Mouse (Mus musculus) cerebellum, postnatal 14 days (tissue): ENCODE results near the gene Bloc1s2.

Experiments used
- DNase-seq, 2 experiments: peaks; one replicate each; pipeline ENCODE4 v3.0.0; 2021; ENCODE audit warnings: mixed read lengths in 2 of 2

Gene Bloc1s2

DNA sequence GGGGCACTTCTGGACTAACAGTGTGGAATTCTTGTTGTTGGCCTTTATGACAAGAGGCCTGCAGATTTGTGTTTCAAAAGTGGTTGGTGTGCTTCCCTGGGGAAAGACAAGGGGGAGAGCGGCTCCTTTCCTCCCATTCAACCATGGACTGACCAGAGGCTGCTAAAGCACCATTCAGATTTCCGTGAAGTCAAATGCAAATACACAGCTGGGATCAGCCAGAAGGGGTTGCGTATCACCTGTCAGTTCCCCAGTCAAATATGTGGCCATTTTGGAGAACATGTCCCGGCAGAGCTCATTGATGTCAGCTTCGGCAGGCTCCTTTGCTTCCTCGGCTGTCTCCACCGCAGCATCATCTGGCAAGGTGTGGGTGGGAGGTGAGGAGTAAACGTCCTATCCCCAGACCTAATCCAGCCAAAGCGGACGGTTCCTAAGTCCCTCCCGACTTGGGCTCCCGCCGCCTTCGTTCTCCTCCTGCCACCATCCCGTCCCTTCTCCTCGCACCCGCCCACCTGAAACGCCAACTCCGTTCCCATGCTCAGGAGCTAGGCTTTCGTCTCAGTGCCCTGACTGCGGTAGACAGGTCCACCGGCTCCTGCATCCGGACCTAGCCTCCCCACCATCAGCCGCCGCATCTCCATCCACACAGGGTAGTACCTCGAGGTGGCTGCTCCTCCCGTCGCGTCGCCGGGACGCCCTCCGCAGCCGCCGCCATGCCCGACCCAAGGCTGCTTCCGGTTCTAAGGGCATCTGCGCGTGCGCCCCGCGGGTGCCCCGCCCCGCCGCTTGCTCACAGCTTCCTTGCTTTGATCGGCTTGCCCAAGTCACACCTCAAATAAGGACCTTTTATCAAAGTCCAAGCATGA is at the start of gene Bloc1s2:
Bloc1s2 (minus strand) TSS at position 745 of the 866 bp plus-strand sequence.
- peak; percentile 90 to 93 for DNase-seq

DNA sequence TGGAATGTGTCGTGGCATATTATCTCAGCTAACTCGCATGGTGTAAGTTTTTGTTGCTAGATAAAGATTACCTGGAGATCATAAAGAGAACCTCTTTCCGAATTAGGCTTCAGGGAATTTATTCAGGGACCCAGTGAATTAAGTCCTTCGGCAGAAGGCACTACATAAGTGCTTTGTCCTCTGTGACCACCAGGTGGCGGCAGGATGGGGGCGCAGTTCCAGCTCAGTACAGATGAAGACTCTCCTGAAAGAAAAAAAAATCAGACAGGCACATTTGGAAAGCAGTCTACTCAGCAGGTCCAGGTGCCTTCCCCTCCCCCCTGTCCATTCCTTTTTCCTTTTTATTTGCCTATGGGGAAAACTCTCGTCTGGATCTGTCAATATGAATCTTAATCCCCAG is 48.9 kb upstream of the Bloc1s2 start:
- peak; percentile 89 to 94 for DNase-seq

DNA sequence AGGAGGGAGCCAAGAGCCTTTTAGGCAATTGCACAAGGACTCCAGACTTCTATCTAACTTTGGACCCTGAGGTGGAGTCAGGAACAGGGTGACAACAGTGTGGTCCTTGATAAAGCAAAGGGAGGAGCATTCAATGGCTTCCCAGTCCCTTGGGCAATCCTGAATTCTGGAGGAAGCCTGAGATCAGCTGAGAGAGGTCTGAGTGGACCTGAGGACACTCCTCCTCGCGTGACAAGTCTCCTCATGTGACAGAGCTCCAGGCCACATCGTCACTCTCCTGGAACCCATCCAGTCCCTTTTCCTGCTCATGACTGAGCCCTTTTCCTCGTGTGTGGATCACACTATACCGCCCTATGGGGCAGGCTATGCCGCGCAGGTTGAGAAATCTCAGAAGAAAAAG is 47.7 kb upstream of the Bloc1s2 start:
- DNase-seq = no peak

DNA sequence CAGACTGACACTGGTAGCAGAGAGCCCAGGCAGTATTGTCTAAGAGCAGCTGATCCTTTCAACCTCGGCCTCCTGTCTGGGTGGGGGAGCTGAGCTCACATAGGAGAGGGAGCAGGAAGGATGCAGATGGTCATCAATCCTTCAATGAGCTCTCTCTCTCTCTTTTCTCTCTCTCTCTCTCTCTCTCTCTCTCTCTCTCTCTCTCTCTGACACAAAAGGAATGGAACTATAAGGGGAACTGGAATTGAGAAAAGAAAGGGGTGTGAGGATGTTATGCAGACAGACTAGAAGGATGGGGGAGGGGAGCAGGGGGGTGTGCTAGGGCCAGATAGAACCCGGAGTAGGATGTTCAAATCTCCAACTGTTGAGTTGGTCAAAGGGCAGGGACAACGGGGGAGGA is 46.1 kb upstream of the Bloc1s2 start, which contains the start of gene Pkd2l1:
Pkd2l1 (minus strand) TSS at position 101 of the 400 bp plus-strand sequence.
- DNase-seq = no peak

DNA sequence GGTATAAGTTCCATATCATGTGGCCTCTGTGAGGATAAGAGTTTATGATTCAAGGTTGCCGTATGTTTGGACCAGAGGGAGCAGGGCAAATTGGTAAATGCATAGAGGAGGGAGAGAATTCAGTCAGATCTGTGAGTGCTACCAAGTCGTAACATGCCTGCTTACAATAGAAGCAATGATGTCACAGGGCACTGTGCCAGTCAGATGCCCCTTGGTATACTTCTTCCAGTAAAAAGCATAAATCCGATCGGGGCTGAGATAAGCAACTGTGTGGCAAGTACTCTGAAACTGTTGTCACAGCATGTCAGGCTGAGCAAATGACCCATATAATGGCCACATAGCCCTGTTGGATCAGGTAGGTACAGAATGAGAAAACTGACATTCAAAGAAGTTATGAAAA is 42.8 kb upstream of the Bloc1s2 start:
- no peak for DNase-seq

- DNase-seq = no peak
Observed at GRCm38 (mm10) chr19:44183968-44184367, 37.7 kb upstream of the Bloc1s2 start.

DNA sequence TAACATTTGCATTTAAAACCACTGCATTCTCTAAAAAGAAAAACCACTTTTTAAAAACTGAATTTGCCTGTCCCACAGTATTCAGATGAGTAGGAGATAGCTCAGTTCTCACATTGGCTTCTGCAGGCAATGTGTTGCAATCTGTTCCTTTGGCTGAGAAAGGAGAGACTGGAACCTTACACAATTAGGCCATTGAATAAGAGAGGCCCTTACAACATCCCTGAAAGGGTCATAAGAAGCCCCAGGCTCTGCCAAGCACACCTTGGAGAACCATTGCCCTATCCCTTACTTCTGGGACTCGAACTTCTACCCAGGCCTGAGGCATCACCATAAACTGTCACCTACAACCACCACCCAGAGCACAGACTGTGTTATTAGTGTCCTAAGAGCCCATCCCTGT is 34.3 kb upstream of the Bloc1s2 start:
- no peak for DNase-seq

DNA sequence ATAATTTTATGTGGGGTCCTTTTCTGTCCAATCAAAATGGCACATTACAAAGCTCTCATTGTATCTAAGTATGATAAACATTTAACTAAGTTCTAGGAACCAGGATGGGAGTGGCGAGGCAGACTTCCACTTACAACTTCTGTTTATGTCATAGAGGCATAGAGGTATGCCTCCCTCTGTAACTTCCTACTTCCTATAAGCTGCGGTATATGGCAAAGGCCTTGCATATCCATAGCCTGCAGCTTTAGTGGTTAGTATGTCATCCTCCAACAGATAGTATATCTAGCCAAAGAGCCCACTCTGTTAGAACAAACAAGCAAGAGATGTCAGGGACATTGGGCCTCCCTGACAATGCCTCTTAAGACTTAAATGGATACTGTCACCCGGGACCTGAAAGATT is 30.5 kb upstream of the Bloc1s2 start:
- DNase-seq = no peak

DNA sequence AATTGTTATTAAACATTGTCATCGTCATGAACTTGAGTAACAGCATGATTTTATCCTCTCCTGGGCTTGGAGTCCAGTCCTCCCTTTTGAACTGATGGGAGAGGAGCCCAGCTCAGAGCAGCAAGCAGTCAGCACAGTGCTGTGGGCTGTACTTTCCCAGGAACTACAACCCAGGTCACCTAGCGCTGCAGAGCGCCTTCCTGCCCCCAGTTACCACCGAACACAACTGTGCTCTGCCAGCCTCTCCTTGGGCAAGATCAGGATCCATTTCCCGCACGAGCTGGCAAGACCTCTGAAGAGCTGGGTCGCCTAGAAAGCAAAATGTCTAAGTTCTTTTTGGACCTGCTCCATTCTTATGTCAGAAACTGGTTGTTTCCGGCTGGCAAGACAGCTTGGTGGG is 28.6 kb upstream of the Bloc1s2 start:
- no peak for DNase-seq

DNA sequence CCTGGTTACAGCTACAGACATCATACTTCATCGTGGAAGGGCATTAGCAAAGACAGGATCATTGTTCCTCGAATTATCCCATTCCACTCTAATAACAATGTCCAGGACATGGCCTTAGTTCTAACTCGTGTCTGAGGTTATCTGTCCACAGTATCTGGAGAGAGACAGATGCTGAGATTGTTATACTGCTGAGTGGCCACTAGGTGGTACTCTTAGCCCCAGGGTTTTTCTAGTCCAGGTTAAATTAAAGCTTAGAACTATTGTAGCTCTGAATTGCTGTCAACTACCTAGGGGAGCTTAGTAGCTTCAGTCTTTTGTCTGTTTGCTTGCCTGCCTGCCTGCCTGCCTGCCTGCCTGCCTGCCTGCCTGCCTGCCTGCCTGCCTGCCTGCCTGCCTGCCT is 15.3 kb upstream of the Bloc1s2 start:
- peak; percentile 17 to 39 for DNase-seq

- no peak for DNase-seq
Observed at GRCm38 (mm10) chr19:44159386-44159785, 13.1 kb upstream of the Bloc1s2 start.

DNA sequence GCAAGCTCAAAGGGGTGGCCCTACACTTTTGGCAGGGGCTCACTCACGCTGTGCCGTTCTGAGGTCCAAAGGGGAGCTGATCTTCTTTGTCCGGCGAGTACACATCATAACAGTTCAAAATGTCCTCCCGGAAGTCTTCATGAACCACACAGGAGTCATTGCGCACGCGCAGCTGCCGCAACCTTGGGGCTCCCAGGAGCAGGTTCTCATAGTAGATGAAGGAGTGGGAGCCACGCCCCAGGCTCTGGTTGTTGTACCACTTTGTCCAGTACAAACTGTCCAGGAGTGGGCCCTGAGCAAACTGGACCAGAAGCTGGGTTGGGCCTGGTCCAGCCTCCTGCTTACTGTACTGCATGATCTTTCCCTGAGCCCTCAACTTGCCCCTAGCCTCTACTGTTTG is 10.8 kb upstream of the Bloc1s2 start:
- DNase-seq = no peak

DNA sequence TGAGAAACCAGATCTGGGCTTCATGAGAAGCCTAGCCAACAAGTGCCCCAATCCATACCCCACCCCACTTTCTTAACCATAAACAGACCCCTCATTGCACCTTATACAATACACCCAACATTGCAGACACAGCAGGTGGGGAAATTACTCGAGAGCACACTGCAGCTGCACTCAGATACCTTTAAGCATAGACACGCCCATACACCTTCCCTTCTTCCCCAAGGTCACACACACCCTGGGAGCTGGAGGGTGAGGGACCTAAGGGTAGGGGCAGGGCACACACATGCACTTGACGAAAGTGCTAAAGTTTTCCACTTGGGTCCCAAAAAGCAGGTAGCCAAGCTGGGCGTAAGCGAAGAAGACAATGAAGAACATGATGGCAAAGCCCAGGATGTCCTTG is 7.5 kb upstream of the Bloc1s2 start:
- DNase-seq = no peak

DNA sequence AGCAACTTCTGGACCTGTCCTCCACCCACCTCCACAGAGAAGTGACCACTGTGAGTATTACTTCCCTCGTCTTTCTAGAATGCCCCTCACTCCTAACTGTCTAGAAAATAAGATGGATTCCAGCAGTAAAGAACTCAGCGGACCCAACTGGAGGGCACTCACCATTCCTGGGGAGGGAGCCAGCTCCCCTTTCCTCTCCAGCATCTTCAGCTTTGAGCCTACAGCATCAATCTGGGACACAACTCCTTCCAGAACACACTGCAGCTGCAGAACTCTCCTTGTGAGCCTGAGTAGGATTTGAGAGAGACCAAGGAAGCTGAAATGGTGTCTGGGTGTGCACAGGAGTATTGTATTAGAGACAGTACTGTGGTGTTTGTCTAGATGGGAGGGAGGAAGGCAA is 2.7 kb upstream of the Bloc1s2 start:
- no peak for DNase-seq

GRCm38 (mm10) chr19:44148345-44148744 is 2.1 kb upstream of the Bloc1s2 start:
- no peak for DNase-seq

DNA sequence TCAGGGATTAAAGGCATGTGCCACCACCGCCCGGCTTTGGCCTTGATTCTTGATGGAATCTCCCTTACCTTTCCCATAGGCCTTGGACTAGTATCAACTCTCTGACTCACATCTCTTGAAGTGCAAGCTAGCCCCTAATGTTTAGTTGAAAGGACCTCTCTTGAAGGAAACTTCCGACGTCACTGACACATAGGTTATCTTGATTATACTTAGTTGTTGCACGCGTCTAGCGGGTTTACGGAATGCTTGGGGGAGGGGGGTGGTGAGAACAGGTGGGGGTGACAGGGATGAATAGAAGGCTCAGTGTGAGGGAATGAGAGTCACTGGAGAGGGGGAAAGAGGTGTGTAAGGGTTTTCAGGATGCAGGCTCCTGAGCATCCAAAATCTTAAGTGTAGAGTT is 705 bp upstream of the Bloc1s2 start:
- peak in 1 of 2 experiments; percentile 8 for DNase-seq

DNA sequence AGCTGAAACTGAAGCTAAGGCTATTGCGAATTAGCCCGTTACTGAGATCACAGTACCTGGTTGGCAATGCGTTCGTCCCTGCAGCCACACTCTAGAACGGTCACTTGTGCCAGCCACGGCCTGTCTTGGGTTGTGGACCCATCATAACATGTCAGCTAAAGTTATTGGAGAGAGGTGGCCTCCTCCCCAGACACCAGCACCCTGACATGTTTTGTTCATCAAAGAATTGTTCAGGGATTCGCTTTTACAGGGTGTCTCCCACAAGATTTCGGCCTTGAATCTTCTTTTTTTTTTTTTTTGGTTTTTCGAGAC is 278 bp upstream of the Bloc1s2 start:
- DNase-seq = no peak

- no peak for DNase-seq
Observed at GRCm38 (mm10) chr19:44144366-44144765, 1.9 kb downstream of the Bloc1s2 start.

DNA sequence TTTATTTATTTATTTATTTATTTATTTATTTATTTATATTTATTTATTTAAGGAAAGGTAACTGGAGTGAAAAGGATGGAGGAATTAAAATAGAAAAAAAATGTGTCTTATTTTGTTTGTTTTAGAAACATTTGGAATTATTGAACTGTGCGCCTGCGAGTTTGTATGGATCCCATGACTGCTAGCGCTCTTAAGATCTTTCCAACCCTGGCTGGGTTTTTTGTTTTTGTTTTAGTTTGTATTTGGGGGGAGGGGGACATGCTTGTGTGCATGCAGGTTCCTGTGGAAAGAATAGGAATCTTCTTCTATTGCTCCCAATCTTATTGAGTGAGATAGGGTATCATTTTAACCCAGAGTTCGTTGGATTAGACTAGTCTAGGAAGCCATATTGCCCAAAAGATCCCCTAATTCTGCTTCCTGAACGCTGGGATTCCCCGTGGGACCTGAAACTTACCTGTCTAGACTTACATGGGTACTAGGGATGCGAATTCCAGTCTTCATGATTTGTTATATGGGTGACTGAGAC is 10.2 kb downstream of the Bloc1s2 start:
- DNase-seq = peak; percentile 33 to 41

DNA sequence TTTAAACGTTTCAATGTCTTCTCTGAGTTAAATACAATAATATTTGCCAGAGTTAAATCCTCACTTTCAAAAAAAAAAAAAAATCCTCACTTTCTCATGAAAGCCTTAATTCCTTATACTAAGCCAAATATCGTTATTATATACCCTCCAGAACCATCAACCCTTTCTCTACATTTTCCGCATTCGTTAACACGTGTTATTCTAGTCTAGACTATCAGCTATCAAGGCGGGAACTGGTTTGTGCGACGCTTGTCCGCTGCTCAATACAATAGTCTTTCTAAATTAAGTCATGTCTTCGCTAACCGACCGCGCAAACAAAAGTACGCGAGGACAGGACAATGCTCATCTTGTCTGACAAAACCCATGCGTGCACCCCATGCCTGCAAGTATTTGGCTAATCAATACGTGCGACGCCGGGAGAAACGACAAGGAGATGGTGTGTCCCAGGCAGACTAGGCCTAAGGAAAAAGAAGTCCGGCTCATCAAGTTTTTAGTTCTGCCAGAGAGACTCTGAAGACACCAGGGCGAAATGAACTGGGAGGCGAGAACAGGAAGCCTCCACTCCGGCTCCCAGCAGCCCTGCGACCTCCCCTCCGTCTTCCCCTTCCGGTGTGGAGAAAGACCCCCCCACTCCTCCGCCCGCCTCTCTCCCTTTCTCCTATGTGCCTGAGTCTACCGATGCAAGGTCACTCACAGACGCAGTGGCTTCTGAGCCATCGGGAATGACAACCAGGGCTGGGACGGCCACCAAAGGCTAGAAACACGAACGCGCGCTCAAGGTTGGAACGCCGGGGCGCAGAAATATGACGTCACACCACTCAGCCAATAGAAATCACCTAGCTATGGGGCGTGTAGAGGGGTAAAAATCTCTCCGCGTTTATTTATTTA is 10.9 kb downstream of the Bloc1s2 start, which contains the start of gene Cwf19l1:
Cwf19l1 (minus strand) TSS at position 805 of the 888 bp plus-strand sequence.
- peak; percentile 93 to 95 for DNase-seq

GRCm38 (mm10) chr19:44132917-44133316 is 13.3 kb downstream of the Bloc1s2 start:
- no peak for DNase-seq

GRCm38 (mm10) chr19:44128560-44128959 is 17.7 kb downstream of the Bloc1s2 start:
- DNase-seq = no peak

DNA sequence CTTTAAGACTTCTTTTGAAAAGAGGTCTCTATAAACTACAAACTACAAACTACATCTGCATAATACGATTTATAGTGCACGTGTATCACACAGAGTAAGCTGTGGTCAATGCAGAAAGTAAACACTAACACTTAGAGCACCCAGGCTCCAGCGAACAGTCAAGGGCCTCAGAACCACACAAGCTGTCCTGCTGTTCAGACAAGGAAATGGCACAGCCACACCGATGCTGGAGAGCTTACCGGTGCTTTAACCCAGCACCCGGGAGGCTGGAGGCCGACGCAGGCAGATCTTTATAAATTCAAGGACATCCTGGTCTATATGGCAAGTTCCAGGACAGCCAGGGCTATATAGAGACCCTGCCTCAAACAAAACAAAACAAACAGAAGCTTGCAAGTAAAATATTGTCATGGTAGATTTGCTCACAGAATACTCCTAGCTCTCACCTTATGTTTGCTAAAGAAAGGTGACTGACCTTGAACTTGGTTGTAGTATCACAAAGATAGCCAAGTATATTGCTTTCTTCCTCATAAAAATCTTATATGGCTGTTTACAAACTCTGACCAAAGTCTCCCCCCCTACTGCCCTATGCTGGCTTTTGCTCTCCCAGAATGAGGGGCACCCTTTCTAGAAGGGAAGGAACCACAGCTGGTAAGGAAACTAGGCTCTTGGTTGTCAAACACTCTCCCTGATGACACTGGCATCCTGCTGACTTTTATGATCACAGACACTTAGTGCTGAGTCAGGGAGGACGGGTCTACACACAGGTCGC is 18.3 kb downstream of the Bloc1s2 start:
- DNase-seq = no peak
